Mouse (Mus musculus) hindbrain, embryonic 11.5 days (tissue): ENCODE results near the gene 4931428F04Rik. TPM values are rescaled to one million over a fixed set of nuclear protein-coding genes. Genes with fewer than 3 reads are reported as not detected.
A peak's percentile ranks its signal among the peaks of the same experiment; 100 is the strongest.

Source experiments
- ATAC-seq: fragments of 200-750 bp; cut with Nextera tagmentation; 2 replicates; pipeline ENCODE4 v1.8.0; 2017; ENCODE audit warnings: mild to moderate bottlenecking, moderate TSS enrichment, moderate library complexity; ENCODE audit not compliant: low FRiP score
- DNase-seq: peaks from one replicate; pipeline ENCODE4 v3.0.0-alpha.2; 2015; ENCODE audit warnings: low spot score
- H3K27ac ChIP-seq: fragments of 300-500 bp; sonication (generic); 2 replicates; pipeline ENCODE4 v1.5.1; 2014; ENCODE audit warnings: mild to moderate bottlenecking, low read depth, low read length
- H3K27me3 ChIP-seq: fragments of 300-500 bp; sonication (generic); 2 replicates; pipeline ENCODE4 v1.6.1; 2014; ENCODE audit warnings: mild to moderate bottlenecking, low read length, moderate library complexity, mixed read lengths; ENCODE audit not compliant: control insufficient read depth, insufficient read depth
- H3K36me3 ChIP-seq: fragments of 300-500 bp; sonication (generic); 2 replicates; pipeline ENCODE4 v1.6.1; 2014; ENCODE audit warnings: mild to moderate bottlenecking, low read length, moderate library complexity, mixed read lengths; ENCODE audit not compliant: control insufficient read depth, insufficient read depth
- H3K4me1 ChIP-seq: fragments of 300-500 bp; sonication (generic); replicated peaks from 2 replicates; pipeline ENCODE4 v1.6.1; 2014; ENCODE audit warnings: low read length, mixed read lengths; ENCODE audit not compliant: control insufficient read depth, insufficient read depth
- H3K4me2 ChIP-seq: fragments of 300-500 bp; sonication (generic); replicated peaks from 2 replicates; pipeline ENCODE4 v1.6.1; 2014; ENCODE audit warnings: mild to moderate bottlenecking, low read depth, low read length
- H3K4me3 ChIP-seq: fragments of 300-500 bp; sonication (generic); 2 replicates; pipeline ENCODE4 v1.5.1; 2014; ENCODE audit warnings: low read depth, low read length
- H3K9ac ChIP-seq: fragments of 300-500 bp; sonication (generic); 2 replicates; pipeline ENCODE4 v1.6.1; 2014; ENCODE audit warnings: low read depth, low read length
- H3K9me3 ChIP-seq: fragments of 300-500 bp; sonication (generic); 2 replicates; pipeline ENCODE4 v1.6.1; 2016; ENCODE audit warnings: low read length; ENCODE audit not compliant: control insufficient read depth
- WGBS: fragments of 180-500 bp; shearing (Covaris S2); extraction: QIAGEN DNeasy Blood & Tissue Kit; methylation state at CpG from one replicate; pipeline ENCODE4 v1.1.7; 2014; 5-methylcytosine and 5-hydroxymethylcytosine counted together
- polyA plus RNA-seq: library from polyadenylated mRNA; unstranded; fragments of >200 nt; fragmentation: Nextera tagmentation; extraction: Ambion mirVana; gene quantifications from 2 replicates; pipeline ENCODE4 v1.2.1, GENCODE M21; 2014

The 4931428F04Rik gene
- polyA plus RNA-seq, 1 experiment from 2014 or later = 31.7 TPM

DNA sequence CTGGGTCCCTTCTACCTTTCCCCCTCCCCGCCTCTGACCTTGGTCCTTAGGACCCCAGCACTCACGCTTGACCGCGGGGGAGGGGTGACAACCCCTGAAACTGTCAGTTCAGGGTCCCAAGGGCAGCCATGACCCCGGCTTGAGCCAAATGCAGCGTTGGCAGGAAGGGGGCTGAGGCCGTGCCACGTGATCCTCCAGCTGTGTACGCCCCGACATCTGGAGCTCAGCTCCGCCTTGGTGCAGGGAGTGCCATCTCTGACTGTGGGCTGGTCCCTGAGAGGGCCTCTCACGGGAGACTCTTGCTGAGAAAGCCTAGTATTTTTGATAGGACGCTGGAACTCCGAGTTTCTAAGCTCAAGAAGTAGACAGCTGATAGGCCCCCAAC lies 34.7 kb downstream of the 4931428F04Rik start, which contains the start of gene B3gnt9:
Gene B3gnt9 (minus strand): TSS at position 188 of the 385 bp plus-strand sequence.
- H3K4me3 ChIP-seq = peak within 1 kb of the TSS; percentile 57
- peak within 1 kb of the TSS; percentile 68 for H3K9ac ChIP-seq
- H3K27me3 ChIP-seq = peaks cover 38% of the 10 kb centered on the region
- no peaks in the 10 kb centered on the region for H3K9me3 ChIP-seq
- ATAC-seq = peak; percentile 19
- peaks cover 5% of the 10 kb centered on the region; the same call in 1 of the 2 replicates for H3K4me1 ChIP-seq
- peak within 1 kb of the TSS; percentile 30; the same call in 1 of the 2 replicates for H3K27ac ChIP-seq
- H3K4me2 ChIP-seq = peak within 1 kb of the TSS; percentile 98
- H3K36me3 ChIP-seq = no peaks in the 10 kb centered on the region
- WGBS = under 1% methylated on average over 13 of the region's 14 CpGs
- no peak for DNase-seq

DNA sequence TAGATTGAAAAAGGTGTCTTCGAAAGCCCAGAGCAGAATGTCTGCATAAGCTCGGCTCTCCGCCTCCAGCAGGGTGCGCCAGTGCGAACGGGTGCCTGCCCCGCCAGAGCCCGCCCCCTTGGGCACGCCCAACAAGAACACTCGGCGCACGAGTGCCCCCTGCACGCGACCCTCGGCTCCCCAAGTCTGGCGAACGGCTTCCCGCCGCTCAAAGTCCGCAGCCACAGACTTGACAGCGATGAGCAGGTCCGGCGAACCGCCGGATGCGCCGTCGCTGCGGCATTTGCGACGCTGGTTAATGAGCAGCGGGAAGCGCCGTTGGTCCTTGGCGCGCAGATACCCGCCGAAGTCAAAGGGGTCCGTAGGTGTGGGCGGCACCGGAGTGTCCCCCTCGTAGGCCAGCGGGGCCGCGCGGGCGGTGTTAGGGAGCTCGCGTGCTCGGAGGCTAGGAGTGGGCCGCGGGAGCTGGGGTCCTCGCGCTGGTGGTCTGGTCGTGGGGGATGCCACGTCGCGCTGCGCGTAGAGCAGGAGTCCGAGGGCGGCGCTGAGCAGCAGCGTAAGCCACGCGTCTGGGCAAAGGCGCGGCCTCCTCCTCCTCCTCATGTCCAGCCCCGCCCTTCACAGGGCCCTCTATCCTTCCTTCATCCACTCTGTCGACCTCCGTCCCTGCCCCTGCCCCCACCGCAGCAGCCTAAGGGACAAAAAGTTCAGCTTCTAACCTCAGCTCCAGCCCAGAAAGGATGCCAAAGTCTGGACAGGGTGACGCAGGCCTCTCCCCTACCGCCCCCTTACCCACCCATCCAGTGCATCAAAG lies 35.3 kb downstream of the 4931428F04Rik start:
- DNase-seq (peak; percentile 93), ATAC-seq (peak; percentile 83)
- Histone ChIP-seq H3K4me2 (peak overlapping the region; percentile 98), H3K36me3 (no peaks in the 10 kb centered on the region), H3K27ac (peak overlapping the region; percentile 30; the same call in 1 of the 2 replicates), H3K4me1 (peaks cover 5% of the 10 kb centered on the region; the same call in 1 of the 2 replicates), H3K4me3 (peak overlapping the region; percentile 57), H3K9ac (peak overlapping the region; percentile 68), H3K27me3 (peaks cover 33% of the 10 kb centered on the region), H3K9me3 (no peaks in the 10 kb centered on the region)
- WGBS = under 1% methylated on average over 73 of the region's 74 CpGs

DNA sequence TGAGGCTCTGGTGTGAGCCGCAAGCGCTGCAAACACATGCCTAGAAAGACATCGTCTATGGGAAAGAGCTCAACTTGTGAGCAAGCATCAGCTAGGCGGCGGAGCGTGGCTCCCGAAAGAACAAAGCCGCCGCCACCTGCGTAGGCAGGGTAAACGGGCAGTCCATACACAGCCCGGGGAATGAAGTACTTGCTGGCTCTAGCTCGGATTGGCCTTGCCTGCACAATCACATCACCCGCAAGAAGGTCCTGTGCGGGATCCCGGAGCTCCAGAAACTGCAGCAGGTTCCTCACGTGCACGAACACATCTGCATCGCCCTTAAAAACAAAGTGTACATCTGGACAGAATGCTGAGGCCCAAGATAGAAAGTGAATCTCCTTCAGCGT lies 35.9 kb downstream of the 4931428F04Rik start:
- peak overlapping the region; percentile 98 for H3K4me2 ChIP-seq
- peaks cover 27% of the 10 kb centered on the region for H3K27me3 ChIP-seq
- peak overlapping the region; percentile 57; the same call in 1 of the 2 replicates for H3K4me3 ChIP-seq
- 0 out of 2 replicates have a peak, but pooled peaks cover 3% of the 10 kb centered on the region for H3K4me1 ChIP-seq
- 0 out of 2 replicates have a peak overlapping the region, but pooled peaks have one; percentile 30 for H3K27ac ChIP-seq
- peak overlapping the region; percentile 68; the same call in 1 of the 2 replicates for H3K9ac ChIP-seq
- no peaks in the 10 kb centered on the region for H3K36me3 ChIP-seq
- WGBS = 32% methylated on average over 20 of the region's 20 CpGs
- ATAC-seq = peak; percentile 39; the same call in 1 of the 2 replicates
- no peaks in the 10 kb centered on the region for H3K9me3 ChIP-seq
- DNase-seq = no peak

DNA sequence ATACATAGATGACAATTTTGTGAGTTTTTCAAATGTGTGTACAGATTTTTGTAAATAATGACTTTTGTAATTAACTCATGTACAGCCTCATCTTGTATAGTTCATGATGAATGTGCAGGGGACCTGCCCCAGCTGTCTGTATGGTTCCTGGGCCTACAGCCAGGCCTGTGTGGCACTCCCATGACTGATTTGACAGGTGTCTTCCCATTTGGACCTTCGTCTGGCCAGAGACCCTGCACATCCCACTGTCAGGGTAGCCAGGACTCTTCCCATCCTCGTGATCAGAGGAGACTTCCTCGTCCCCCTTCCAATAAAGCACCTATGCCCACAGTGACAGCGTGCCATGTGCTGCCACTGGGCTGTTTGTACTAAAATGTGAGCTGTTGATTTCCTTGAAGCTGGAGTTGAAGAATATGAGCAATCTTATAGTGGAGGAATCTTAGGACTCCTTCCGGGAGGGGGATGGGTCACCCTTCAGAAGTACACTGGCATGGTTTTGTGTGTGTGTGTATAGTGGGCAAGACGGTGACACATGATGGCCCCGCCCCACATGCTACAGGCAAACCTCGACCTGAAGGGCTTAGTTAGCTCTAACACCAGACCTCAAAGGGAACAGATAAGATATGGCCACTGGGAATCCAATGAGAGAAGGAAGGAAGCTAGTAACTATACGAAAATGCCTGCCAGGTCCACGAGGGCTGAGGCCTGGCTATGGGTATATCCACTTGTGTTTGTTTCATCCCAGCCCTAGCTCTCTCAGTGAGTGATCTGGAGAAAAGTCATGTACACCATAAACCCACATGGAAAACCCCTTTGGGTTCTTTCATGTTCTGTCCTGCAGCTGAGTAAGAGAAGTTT lies 36.8 kb downstream of the 4931428F04Rik start:
- Histone ChIP-seq H3K4me1 (0 out of 2 replicates have a peak, but pooled peaks cover 3% of the 10 kb centered on the region), H3K36me3 (no peaks in the 10 kb centered on the region), H3K9me3 (no peaks in the 10 kb centered on the region), H3K27ac (no peak overlapping the region), H3K27me3 (peaks cover 18% of the 10 kb centered on the region), H3K4me3 (no peak overlapping the region), H3K9ac (no peak overlapping the region), H3K4me2 (no peak overlapping the region)
- ATAC-seq (no peak), DNase-seq (no peak)
- WGBS = 93% methylated on average over 10 of the region's 10 CpGs

DNA sequence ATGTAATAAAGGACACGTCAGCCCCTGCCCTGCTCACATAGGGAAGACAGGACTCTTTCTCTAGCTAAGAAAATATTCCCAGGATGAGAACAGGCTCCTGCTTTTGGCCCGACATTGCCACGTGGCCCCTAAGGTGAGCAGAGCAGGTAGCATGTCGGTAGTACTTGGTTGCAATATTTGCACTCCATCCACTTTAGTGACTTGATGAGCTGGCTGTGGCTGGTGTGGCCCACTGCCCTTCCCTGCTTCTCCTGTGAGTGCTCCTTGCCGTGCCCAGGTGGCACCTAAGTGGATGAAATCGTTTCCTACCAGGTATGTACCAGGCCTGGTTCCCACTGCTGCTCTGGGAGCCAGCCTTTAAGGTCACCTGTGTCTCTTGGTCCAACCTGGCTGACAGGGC lies 37.7 kb downstream of the 4931428F04Rik start:
- H3K27me3 ChIP-seq = peaks cover 15% of the 10 kb centered on the region
- no peaks in the 10 kb centered on the region for H3K9me3 ChIP-seq
- no peak overlapping the region for H3K9ac ChIP-seq
- no peaks in the 10 kb centered on the region for H3K36me3 ChIP-seq
- H3K27ac ChIP-seq = no peak overlapping the region
- 0 out of 2 replicates have a peak, but pooled peaks cover 3% of the 10 kb centered on the region for H3K4me1 ChIP-seq
- ATAC-seq (no peak), DNase-seq (no peak)
- H3K4me2 ChIP-seq = no peak overlapping the region
- 94% methylated on average over 6 of the region's 6 CpGs for WGBS
- no peak overlapping the region for H3K4me3 ChIP-seq

DNA sequence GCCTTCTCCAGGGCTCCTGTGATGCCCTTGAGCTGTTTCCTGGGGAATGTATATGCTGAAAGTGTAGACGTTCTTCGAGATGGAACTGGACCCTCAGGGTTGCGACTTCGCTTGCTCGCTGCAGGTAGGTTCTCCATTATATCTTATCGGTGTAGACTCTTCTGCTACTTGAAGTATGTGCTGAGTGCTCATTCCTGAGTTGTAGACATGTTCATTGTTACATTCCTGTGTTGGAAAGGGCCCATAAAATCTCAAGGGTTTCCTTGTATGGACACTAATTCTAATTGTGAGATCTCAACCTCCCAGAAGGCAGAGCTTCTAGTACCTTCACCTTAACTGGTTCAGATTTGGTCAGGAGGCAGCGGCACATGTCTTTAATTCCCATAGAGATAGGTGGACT lies 48.6 kb downstream of the 4931428F04Rik start:
- Histone ChIP-seq H3K4me1 (no peaks in the 10 kb centered on the region), H3K27ac (no peak overlapping the region), H3K9ac (no peak overlapping the region), H3K4me3 (no peak overlapping the region), H3K36me3 (0 out of 2 replicates have a peak, but pooled peaks cover 6% of the 10 kb centered on the region), H3K9me3 (no peaks in the 10 kb centered on the region), H3K4me2 (no peak overlapping the region), H3K27me3 (no peaks in the 10 kb centered on the region)
- no peak for DNase-seq
- WGBS = 97% methylated on average over 7 of the region's 7 CpGs
- ATAC-seq = no peak

DNA sequence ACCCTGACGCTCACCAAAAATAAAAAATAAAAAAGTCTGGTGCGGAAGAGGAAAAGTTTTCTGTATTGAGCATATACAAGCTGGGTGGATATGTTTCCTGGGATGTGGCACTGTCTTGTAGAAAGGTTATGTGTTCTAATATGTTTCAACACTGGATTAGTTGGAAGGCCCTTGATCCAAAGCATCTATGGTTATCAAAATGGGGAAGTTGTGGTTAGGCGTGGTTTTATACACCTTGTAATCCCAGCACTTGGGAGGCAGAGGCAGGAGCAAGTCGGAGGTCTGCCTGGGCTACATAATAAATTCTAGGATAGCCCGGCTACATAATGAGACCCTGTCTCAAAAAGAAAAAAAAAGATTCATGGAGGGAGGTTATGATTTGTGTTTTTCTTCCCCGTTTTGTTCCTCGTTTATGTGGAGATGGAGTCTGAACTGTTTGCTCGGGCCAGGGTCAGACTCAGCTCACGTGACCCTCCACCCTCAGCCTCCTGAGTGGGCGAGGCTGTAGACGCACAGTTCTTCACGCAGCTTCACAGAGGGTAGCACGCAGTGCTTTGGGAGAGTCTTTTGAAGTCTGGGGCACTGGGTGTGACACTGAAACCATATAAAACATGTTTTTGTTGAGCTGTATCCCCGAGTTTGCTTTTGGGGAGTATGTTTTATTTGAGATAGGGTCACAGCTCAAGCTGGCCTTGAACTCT lies 52.1 kb downstream of the 4931428F04Rik start:
- Histone ChIP-seq H3K4me3 (no peak overlapping the region), H3K27me3 (no peaks in the 10 kb centered on the region), H3K9ac (no peak overlapping the region), H3K4me1 (no peaks in the 10 kb centered on the region), H3K36me3 (0 out of 2 replicates have a peak, but pooled peaks cover 6% of the 10 kb centered on the region), H3K9me3 (no peaks in the 10 kb centered on the region), H3K4me2 (no peak overlapping the region), H3K27ac (no peak overlapping the region)
- WGBS = 90% methylated on average over 14 of the region's 14 CpGs
- DNase-seq (no peak), ATAC-seq (no peak)

DNA sequence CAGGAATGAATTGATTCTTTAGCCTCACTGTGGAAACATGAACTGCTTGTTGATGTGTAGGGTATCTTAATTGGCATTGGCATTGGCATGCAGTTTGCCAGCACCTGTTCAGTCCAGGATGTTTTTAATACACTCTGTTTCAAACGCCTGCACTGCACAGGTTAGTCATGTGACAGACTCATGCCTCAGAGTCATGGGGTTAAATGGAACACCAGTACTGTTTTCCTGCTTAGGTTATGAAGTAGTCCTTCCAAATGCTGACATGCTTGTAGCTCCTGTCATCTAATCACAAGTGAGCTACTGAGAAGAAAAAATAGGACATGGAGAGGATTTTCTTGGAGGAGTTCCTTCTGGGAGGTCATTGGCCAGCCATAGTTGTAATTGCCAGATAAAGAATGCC lies 54.5 kb downstream of the 4931428F04Rik start:
- Histone ChIP-seq H3K4me1 (no peaks in the 10 kb centered on the region), H3K4me3 (no peak overlapping the region), H3K9ac (no peak overlapping the region), H3K36me3 (0 out of 2 replicates have a peak, but pooled peaks cover 6% of the 10 kb centered on the region), H3K27ac (no peak overlapping the region), H3K9me3 (no peaks in the 10 kb centered on the region), H3K4me2 (no peak overlapping the region), H3K27me3 (no peaks in the 10 kb centered on the region)
- no peak for ATAC-seq
- no peak for DNase-seq
- WGBS = 89% methylated on average over 1 of the region's 1 CpGs
